Mouse (Mus musculus): ENCODE data around the gene Irf5. TPM values are rescaled to one million over a fixed set of nuclear protein-coding genes. Genes with fewer than 3 reads are reported as not detected.

Gene Irf5
- polyA plus RNA-seq, 1 experiment, result 14.9 TPM

GRCm38 (mm10) chr6:29497791-29498190 lies 28.6 kb upstream of the Irf5 start:
- TF ChIP-seq POLR2A (IDR thresholded peaks at IDR 0.05; ENCODE audit: low read depth, low read length) (no peak), CTCF (IDR thresholded peaks at IDR 0.05; ENCODE audit: extremely low read depth, insufficient read length, insufficient replicate concordance, low read depth, low read length) (no peak)
- 35% methylated on average over 2 of the region's 2 CpGs for WGBS
- H3K4me1 ChIP-seq (ENCODE audit: control insufficient read depth, insufficient read depth, insufficient read length, low read length), result no peaks in the 10 kb centered on the region

GRCm38 (mm10) chr6:29500177-29500576 lies 26.2 kb upstream of the Irf5 start:
- no peak for TF ChIP-seq POLR2A (IDR thresholded peaks at IDR 0.05; ENCODE audit: low read depth, low read length)
- no peak for TF ChIP-seq CTCF (IDR thresholded peaks at IDR 0.05; ENCODE audit: extremely low read depth, insufficient read length, insufficient replicate concordance, low read depth, low read length)
- WGBS, result 57% methylated on average over 7 of the region's 7 CpGs

More at GRCm38 (mm10) chr6:29497791-29498190, 28.6 kb upstream of the Irf5 start:
- no peak overlapping the region for H3K4me3 ChIP-seq (ENCODE audit: low read depth, low read length)
- H3K27ac ChIP-seq (ENCODE audit: insufficient read depth, low read depth, low read length), result no peak overlapping the region
- H3K36me3 ChIP-seq (ENCODE audit: control insufficient read depth, insufficient read depth, low read length), result no peaks in the 10 kb centered on the region
- H3K27me3 ChIP-seq (ENCODE audit: control insufficient read depth, insufficient read depth, low read length), result no peaks in the 10 kb centered on the region; the same call in 1 of the 2 replicates

GRCm38 (mm10) chr6:29500810-29501209 lies 25.6 kb upstream of the Irf5 start:
- no peak overlapping the region for H3K27ac ChIP-seq (ENCODE audit: insufficient read depth, low read depth, low read length)
- TF ChIP-seq CTCF (IDR thresholded peaks at IDR 0.05; ENCODE audit: extremely low read depth, insufficient read length, insufficient replicate concordance, low read depth, low read length) (no peak), POLR2A (IDR thresholded peaks at IDR 0.05; ENCODE audit: low read depth, low read length) (no peak)
- H3K4me1 ChIP-seq (ENCODE audit: control insufficient read depth, insufficient read depth, insufficient read length, low read length), result no peaks in the 10 kb centered on the region
- H3K4me3 ChIP-seq (ENCODE audit: low read depth, low read length), result no peak overlapping the region
- H3K27me3 ChIP-seq (ENCODE audit: control insufficient read depth, insufficient read depth, low read length), result no peaks in the 10 kb centered on the region; the same call in 1 of the 2 replicates
- no peaks in the 10 kb centered on the region for H3K36me3 ChIP-seq (ENCODE audit: control insufficient read depth, insufficient read depth, low read length)
- WGBS, result 89% methylated on average over 6 of the region's 6 CpGs

More at GRCm38 (mm10) chr6:29500177-29500576, 26.2 kb upstream of the Irf5 start:
- H3K4me1 ChIP-seq (ENCODE audit: control insufficient read depth, insufficient read depth, insufficient read length, low read length), result no peaks in the 10 kb centered on the region
- H3K27me3 ChIP-seq (ENCODE audit: control insufficient read depth, insufficient read depth, low read length), result no peaks in the 10 kb centered on the region; the same call in 1 of the 2 replicates
- no peak overlapping the region for H3K4me3 ChIP-seq (ENCODE audit: low read depth, low read length)
- H3K36me3 ChIP-seq (ENCODE audit: control insufficient read depth, insufficient read depth, low read length), result no peaks in the 10 kb centered on the region
- no peak overlapping the region for H3K27ac ChIP-seq (ENCODE audit: insufficient read depth, low read depth, low read length)

DNA sequence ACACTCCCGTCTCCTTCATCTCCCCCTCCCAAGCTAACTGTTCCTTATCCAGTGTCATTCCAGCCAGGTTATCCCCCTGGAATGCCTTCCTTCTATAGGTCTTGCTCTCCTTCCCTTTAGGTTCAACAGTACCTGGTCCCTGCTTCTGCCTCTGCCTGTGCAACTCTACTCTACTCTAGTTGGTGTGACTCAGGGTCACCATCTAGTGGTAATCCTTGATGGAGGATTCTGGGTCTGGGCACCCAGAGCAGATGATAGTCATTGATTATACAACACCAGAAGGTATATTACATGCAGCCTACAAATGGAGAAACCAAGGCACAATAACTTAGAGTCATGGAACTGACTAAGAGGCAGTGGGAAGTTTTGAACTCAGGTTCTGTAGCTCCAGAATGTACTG lies 24.8 kb upstream of the Irf5 start:
- TF ChIP-seq POLR2A (IDR thresholded peaks at IDR 0.05; ENCODE audit: low read depth, low read length) (no peak), CTCF (IDR thresholded peaks at IDR 0.05; ENCODE audit: extremely low read depth, insufficient read length, insufficient replicate concordance, low read depth, low read length) (no peak)
- WGBS, result 93% methylated on average over 1 of the region's 1 CpGs
- Histone ChIP-seq H3K27me3 (ENCODE audit: control insufficient read depth, insufficient read depth, low read length) (no peaks in the 10 kb centered on the region; the same call in 1 of the 2 replicates), H3K27ac (ENCODE audit: insufficient read depth, low read depth, low read length) (no peak overlapping the region), H3K36me3 (ENCODE audit: control insufficient read depth, insufficient read depth, low read length) (no peaks in the 10 kb centered on the region), H3K4me3 (ENCODE audit: low read depth, low read length) (no peak overlapping the region), H3K4me1 (ENCODE audit: control insufficient read depth, insufficient read depth, insufficient read length, low read length) (no peaks in the 10 kb centered on the region)

DNA sequence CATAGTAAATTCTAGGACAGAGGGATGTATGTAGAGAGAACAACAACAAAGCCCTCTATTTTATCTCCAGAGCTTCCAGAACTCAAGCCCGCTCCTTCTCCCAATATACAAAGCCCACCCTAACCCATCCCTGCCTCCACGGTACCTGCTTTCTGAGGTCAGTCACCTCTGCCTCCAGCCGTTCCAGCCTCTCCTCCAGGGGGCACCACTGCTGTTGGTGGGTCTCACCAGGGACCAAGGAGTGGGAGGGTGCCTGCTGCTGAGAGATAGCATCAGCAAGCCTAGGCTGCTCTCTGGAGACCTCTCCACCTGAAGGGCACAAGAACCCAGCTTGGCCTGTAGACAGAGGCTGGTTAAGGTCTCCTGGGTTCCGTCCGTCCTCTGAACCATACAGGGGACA lies 20.9 kb upstream of the Irf5 start:
- 83% methylated on average over 5 of the region's 5 CpGs for WGBS
- no peaks in the 10 kb centered on the region for H3K36me3 ChIP-seq (ENCODE audit: control insufficient read depth, insufficient read depth, low read length)
- H3K4me3 ChIP-seq (ENCODE audit: low read depth, low read length), result no peak overlapping the region
- H3K4me1 ChIP-seq (ENCODE audit: control insufficient read depth, insufficient read depth, insufficient read length, low read length), result peaks cover 6% of the 10 kb centered on the region
- no peak for TF ChIP-seq POLR2A (IDR thresholded peaks at IDR 0.05; ENCODE audit: low read depth, low read length)
- peaks cover 15% of the 10 kb centered on the region for H3K27me3 ChIP-seq (ENCODE audit: control insufficient read depth, insufficient read depth, low read length)
- no peak overlapping the region for H3K27ac ChIP-seq (ENCODE audit: insufficient read depth, low read depth, low read length)

DNA sequence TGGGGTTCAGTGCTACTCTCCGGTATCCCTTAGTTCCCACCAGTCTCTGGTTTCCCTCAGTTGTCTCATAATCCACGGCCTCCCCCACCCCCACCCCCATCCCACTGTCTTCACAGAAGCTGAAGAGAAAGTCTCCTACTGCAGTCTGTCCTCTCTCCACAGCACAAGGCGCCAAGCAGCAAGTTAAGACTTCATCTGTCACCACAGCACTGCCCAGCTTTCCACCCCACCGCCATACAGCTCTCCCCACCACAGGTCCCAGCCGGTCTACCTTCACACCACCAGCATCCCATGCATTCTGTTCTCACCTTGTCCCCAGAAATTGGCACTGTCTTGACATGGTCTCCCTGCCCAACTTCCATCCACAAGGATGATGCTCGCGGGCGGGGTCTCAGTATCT lies 19.6 kb upstream of the Irf5 start:
- no peaks in the 10 kb centered on the region for H3K36me3 ChIP-seq (ENCODE audit: control insufficient read depth, insufficient read depth, low read length)
- H3K27me3 ChIP-seq (ENCODE audit: control insufficient read depth, insufficient read depth, low read length), result peaks cover 15% of the 10 kb centered on the region
- 45% methylated on average over 8 of the region's 8 CpGs for WGBS
- TF ChIP-seq POLR2A (IDR thresholded peaks at IDR 0.05; ENCODE audit: low read depth, low read length) (no peak), CTCF (IDR thresholded peaks at IDR 0.05; ENCODE audit: extremely low read depth, insufficient read length, insufficient replicate concordance, low read depth, low read length) (no peak)
- H3K27ac ChIP-seq (ENCODE audit: insufficient read depth, low read depth, low read length), result no peak overlapping the region
- H3K4me1 ChIP-seq (ENCODE audit: control insufficient read depth, insufficient read depth, insufficient read length, low read length), result peaks cover 6% of the 10 kb centered on the region
- H3K4me3 ChIP-seq (ENCODE audit: low read depth, low read length), result no peak overlapping the region

- Histone ChIP-seq H3K27me3 (ENCODE audit: control insufficient read depth, insufficient read depth, low read length) (peaks cover 15% of the 10 kb centered on the region), H3K36me3 (ENCODE audit: control insufficient read depth, insufficient read depth, low read length) (no peaks in the 10 kb centered on the region), H3K4me1 (ENCODE audit: control insufficient read depth, insufficient read depth, insufficient read length, low read length) (peaks cover 6% of the 10 kb centered on the region), H3K27ac (ENCODE audit: insufficient read depth, low read depth, low read length) (no peak within 1 kb of the TSS), H3K4me3 (ENCODE audit: low read depth, low read length) (peak within 1 kb of the TSS; percentile 62)
- TF ChIP-seq POLR2A (IDR thresholded peaks at IDR 0.05; ENCODE audit: low read depth, low read length), result no peak
- TF ChIP-seq CTCF (IDR thresholded peaks at IDR 0.05; ENCODE audit: extremely low read depth, insufficient read length, insufficient replicate concordance, low read depth, low read length), result no peak
- 2% methylated on average over 47 of the region's 47 CpGs for WGBS
Observed at GRCm38 (mm10) chr6:29507447-29508309, 18.7 kb upstream of the Irf5 start, which contains the start of gene Kcp. Gene Kcp, minus strand, starts transcription at chr6:29507952.

Measured in small intestine, adult 2 months (tissue).